Mouse (Mus musculus): ENCODE results near the gene P2rx1. TPM values are rescaled to one million over a fixed set of nuclear protein-coding genes. Genes with fewer than 3 reads are reported as not detected.

P2rx1 gene
- total RNA-seq, 2 experiments from 2014 or later = 0.85 to 1.2 TPM

DNA sequence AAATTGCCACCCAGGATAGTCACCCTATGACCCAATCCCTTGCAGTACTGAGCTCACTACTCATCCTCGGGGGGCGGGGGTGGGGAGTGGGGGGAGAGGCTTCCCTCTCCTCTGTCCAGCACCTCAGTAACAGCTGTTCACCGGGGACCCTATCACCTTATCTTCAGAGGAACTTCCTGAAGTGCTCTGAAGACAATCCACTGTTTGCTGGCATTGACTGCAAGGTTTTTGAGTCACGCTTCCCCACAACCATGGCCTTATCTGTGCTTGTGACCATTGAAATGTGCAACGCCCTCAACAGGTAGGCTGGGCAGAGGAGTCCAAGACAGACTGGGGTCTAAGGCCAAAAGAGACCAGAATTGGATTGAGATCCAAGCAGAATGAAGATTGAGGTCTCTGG, 11.1 kb upstream of the P2rx1 start:
- no peak for DNase-seq

DNA sequence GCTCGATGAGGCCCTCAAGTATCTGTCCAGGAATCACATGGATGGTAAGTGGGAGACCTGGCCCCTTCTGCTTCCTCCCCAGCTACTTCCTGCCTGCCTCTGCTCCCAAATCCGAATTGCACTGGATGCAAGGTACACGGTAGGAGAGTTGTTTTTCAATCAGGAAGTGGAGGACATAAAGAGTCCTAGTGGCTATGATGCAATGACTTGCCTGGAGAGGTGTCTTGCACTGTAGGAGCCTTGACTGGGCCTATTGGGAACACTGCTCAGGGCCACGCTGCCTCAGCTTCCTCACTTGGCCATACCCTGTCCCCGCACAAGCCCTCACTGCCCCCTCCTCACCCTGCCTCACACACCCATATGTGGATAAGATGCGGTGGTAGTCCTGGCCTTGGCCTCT, 9.9 kb upstream of the P2rx1 start:
- no peak for DNase-seq

DNA sequence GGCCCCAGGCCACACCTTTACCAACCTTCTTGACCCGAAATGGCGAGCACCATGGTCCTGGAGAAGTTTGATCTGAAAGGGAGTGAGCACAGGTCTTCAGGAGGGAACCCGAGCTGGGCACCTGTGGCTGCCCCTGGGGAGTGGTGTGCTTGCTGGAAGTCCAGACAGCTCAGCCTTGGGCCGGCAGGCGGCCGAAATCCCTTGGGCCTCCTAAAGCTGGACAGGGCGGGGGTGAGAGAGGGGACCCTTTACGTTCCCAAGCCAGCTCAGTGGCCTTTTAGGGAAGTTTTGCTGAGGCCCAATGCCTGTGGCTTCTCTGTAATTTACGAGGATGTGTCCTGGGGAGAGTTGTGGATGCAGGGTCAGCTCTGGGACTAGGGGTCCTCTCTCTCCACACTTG, 8.2 kb upstream of the P2rx1 start:
- no peak for DNase-seq

DNA sequence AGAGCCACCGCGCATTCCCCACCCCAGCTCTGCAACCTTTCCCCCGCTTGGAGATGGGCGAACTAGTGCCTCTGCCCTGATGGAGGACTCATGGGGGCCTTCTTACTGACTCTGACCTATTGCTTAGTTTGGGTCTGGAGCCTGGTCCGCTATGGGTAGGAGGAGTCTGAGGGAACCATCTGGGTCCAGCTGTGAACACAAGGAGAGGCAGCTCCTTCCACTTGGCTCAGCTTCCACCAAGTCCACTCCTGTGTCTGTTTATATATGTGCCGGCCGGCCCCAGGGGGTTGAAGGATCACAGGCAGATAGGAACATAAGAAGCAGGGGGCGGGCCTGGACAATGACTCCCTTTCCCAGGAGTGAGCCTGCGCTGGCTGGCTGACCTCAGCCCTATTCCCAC, 6.9 kb upstream of the P2rx1 start:
- DNase-seq = no peak

DNA sequence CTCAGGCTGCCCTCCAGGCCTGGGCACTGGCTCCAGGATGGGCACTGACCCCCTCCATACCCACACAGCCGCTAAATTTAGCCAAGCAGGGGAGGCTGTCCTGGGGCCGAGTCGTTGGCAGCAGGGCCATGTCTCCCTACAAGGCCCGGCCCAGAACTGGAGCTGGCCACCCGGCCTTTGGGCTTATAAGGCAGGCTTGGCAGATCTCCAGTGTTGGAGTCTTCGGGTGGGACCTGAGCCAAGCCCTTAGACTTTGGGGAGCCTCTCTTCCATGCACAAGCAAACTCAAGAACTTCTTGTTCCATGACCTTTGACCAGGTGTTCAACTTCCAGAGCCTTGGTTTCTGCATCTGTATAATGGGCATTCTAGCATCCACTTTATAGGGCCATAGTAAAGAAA, 2.6 kb upstream of the P2rx1 start:
- DNase-seq = no peak

DNA sequence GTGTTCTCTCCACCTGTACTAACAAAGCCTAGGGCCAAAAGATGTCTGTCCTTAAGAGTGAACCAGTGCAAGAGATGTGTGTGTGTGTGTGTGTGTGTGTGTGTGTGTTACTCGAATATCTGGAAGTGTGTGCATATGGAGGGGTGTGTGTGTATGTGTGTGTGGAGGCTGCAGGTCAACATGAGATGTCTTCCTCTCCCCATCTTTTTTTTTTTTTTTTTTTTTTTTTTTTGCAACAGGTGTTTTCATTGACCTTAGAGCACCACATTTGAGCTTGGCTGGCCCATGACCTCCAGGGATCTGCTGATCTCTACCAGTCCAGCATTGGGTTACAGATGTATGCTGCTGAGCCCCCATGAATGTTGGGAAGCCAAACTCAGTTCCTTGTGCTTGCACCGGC, 2.1 kb upstream of the P2rx1 start:
- DNase-seq = no peak

DNA sequence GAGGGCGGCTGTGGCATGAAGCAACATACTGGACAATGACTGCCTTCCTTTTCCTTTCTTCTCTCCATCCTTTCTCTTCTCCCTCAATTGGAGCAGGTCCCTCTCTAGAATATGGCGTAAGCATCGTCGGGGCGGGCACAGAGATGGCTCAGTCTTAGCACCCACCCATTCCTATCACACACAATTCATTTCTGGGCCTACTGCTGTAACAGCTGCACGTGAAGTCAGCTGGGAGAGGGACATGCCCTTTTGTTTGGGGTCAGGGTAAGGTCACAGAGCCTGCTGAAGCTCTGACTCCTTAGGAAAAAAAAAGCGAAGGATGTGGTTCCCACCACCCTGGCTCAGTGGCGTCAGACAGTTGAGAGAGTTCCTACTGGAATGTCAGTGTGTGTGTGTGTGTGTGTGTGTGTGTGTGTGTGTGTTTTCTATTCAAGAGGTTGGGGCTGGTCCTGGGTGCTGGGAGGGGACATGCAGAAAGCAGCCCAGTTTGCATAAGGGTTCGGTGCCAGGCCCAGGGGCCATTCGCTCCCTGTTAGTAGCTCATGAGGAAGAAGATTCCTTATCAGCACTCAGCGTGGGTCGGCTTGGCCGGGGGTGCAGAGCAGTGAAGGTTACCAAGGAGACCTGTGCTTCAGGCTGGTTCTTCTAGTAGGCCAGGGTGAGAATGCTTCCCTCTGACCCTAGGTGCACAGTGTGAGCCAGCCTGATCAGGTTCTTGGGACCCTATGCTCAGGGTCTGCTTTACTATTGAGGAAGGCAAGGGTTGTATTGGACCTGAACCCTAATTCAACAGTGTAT, 1.2 kb upstream of the P2rx1 start:
- no peak for DNase-seq

DNA sequence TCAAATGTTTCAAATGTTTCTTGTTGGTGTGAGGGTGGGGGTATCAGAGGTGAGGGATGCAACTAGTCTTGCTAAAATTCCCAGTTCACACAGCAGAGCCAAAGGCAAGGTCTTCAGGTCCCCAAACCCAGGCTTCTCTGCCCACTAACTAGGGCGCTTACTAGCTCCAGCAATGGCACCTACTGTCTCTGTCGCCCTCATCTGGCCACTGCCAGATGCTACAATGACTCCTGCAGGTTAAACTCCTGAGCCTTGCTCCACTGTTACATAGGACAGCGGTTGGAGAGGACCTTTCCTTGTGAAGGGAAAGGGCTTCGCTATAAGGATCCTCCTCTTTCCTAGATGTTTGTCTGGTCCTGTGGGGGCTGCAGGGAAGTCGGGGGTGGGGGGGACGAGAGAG, 2.1 kb downstream of the P2rx1 start:
- DNase-seq = peak; percentile 72

DNA sequence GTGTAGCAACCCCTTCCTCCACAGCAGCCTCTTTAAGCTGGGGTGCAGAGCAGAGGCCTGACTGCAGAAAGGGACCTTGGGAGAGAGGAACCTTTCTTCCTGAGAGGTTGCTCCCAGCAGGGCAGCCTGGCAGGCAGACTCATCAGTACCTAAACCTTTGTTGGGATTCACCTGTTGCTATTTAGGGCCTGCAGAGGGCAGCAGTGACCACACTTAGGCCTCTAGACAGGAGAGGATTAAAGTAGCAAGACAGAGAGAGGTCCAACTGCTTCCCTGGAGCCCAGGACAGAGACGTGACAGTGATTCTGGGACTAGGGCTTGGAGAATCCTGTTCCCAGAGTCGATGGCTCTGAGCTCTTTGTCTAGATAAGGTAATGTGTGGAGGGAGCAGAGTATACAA, 7.5 kb downstream of the P2rx1 start:
- DNase-seq = no peak

DNA sequence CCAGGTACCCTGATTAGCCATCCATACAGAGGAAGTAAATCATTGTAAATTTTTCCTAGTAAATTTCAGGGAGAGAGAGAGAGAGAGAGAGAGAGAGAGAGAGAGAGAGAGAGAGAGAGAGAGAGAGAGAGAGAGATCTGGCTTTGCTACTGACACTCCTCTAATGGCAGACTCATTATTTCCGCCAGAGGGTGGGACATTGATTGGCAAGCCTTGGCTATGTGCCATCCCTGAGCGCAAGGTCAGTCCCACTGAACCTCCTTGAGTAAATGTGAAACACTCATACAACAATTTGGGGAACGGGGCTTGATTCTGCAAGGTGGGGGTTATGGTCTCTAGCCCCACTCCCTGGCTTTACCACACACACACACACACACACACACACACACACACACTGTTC, 8.2 kb downstream of the P2rx1 start:
- no peak for DNase-seq

DNA sequence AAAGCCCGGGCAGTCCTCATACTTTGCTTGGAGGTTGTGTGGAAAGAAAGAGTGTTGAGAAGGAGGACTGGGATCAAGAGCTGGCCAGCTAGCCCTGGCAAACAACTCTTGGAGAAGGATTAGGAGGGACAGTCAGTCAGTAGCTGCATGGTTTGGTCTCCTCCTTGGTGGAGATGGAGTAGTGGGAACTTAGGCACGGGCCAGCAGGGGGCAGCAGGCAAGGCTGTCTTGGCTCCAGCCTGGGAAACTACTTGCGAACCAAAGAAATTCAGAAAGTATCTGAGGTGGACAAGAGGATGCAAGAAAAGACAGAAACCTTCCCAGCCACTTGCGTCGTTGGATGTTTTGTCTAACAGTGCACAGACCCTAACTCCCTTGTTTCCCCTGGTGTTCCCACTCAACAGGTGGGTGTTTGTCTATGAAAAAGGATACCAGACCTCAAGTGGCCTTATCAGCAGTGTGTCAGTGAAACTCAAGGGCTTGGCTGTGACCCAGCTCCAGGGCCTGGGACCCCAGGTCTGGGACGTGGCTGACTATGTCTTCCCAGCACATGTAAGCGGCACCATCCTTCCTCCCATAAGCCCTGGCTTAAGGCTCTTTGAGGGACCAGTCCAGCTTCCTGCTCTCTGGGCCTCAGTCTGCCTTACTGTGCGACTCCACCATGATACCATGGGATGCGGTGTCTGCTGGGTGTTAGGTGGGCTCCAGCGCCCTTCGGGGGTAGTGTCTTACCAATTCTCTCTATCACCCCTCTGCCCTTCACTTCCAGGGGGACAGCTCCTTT, 9.0 kb downstream of the P2rx1 start:
- peak; percentile 75 for DNase-seq

DNA sequence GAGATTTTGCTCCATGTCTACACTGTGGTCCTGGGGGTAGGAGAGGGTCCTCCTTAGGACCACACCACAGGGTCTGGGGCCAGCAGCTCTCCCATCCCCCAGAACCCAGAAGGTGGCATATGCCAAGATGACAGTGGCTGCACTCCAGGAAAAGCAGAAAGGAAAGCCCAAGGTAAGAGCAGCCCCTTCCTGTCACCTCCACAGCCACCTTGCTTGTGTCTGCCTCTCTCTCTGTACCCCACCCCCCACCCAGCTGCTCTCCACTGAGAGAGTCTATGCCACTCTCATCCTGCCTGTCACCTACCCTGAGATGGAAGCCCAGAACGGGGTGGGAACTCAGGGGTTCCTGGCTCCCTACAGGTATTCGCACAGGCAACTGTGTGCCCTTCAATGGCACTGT, 9.9 kb downstream of the P2rx1 start:
- DNase-seq = no peak

DNA sequence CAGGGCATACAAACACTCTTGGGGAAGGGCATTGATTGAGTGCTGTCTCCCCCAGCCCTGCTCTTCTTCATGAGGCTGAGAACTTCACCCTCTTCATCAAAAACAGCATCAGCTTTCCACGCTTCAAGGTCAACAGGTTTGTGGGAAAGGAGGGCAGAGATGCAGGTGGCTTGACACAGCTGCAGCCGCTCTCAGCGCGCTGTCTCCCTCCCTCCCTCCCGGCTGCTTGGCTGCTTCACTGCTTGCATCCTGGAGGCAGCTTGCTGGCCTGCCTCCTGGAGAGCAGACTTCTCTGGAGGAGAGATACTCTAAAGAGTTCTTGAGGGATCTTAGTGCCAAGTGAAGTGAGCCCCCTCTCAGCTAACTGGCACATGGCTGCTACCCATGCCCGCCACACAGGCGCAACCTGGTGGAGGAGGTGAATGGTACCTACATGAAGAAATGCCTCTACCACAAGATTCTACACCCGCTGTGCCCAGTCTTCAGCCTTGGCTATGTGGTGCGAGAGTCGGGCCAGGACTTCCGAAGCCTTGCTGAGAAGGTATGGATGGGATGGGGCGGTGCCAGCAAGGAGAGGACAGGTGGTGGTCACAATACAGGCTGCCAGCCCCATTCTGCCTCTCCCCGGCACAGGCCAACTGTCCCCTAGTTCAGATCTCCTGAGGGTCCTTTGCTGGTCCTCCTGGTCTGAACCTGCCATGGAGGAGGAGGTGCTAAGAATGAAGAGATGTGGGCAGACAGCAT, 10.8 kb downstream of the P2rx1 start:
- no peak for DNase-seq

DNA sequence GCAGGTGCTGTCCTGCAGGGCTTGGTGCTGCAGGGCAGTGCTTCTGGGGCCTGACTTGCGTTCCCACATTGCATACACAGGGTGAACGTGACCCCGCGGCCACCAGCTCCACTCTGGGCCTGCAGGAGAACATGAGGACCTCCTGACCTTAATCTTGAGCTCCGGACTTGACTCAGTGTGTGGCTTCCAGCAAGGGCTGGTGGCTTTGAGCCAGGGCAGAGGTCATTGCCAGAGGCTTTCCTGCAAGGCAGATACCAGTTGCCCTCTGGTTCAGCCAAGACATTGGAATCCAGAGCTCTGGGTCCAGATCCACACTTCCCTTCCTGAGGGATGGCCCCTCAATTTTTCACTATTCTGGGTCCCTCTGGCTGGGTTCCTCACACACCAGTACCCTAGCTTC, 15.1 kb downstream of the P2rx1 start:
- no peak for DNase-seq

DNA sequence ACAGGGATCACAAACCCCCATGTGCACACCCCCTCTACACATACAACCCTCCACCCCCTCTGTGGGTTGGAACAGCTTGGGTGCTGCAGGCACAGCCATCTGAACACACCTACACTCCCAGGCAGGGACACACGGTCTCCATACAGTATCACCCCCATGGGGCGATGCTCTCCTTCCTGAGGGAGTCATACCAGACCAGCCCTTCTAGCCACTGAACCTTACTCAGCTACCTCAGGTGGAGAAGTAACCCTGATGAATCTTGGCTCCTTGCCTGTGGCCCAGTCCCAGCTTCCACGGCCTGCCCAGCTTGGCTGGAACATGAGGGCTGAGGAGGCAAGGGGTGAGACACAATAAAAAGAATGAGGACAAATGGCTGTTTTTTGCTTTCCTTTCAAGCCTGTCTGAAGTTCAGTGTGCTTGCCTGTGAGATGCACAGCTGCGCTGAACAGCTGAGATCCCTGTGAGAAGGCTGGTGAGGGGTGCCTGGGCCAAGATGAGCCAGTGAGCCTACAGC, 16.0 kb downstream of the P2rx1 start:
- DNase-seq = no peak

DNA sequence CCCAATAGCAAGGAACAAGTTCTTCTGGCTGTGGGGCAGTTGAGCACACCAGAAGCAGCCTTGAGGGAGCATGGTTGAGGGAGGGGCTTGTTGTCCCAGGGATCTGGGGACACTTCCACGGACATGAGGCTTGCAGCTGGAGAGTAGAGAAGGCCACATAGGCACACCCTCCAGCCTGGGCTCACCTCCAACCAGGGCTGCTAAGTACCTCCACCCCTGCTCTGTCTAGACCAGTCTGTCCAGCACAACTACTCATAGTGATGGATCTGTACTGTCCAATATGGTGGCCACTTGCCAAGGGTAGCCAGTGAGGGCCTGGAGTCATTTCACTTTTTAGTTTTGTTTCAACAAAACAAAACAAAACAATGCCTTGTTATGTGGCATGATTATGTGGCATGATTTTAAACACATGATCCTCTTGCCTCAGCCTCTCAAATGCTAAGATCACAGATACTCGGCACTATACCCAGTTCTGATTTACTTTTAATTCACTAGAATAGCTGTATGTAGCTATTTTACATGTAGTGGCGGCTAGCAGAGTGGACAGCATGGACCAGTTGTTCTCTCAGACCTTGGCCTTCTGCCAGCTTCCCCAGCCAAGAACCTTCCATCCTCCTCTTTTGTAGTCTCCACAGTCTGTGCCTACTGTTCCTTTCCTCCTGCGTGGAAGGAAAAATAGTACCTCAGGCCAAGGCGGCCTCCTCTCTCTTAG, 16.6 kb downstream of the P2rx1 start:
- DNase-seq = peak; percentile 65

DNA sequence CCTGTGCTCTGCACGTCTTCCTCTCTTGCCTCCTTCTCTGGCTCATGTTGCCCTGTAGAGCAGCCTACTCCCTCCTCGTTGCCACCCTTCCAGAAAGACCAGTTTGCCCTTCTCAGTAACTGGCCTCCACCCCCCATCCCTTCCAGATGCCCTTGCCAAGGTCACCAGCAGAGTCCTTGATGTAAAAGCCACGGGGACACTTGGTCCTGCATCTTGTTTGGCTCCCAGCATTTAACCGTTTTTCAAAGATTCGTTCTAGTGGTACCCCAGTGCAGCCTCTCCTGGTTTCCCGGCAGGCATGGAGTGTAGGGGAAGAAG, 17.2 kb downstream of the P2rx1 start:
- DNase-seq = no peak

DNA sequence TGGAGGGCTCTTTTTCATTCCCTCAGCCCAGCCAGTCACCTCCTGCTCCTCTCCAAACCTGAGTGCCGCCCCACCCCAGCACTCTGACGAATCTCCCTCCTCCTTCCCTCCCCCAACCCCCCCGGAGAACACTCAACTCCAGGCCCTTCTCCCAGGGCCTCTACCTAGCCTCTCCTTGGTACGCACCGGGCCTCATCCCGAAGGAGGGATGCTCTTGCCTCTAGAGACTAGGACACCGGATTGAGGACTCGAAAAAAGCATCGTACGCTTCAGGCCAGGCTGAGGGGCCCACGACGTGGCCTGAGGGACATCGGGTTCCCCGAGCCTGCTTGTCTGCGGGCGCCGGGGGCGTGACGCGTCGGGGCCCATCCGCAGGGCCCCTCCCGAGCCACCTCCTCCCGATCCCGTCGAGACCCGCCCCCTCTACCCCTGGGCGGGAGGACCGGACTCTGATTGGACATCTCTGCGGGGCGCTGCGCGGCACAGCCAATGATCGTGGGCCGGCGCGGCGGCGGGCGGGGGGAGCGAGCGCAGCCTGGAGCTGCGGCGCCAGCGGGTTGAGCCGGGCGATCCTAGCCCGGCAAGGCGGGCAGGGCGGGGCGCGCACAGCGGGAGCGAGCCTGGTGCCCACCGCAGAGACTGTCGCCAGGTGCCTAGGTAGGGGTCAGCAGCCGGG, 19.7 kb downstream of the P2rx1 start, which contains the start of gene Camkk1:
Camkk1 (plus strand) TSS at position 538 of the 676 bp plus-strand sequence.
- peak; percentile 90 for DNase-seq

DNA sequence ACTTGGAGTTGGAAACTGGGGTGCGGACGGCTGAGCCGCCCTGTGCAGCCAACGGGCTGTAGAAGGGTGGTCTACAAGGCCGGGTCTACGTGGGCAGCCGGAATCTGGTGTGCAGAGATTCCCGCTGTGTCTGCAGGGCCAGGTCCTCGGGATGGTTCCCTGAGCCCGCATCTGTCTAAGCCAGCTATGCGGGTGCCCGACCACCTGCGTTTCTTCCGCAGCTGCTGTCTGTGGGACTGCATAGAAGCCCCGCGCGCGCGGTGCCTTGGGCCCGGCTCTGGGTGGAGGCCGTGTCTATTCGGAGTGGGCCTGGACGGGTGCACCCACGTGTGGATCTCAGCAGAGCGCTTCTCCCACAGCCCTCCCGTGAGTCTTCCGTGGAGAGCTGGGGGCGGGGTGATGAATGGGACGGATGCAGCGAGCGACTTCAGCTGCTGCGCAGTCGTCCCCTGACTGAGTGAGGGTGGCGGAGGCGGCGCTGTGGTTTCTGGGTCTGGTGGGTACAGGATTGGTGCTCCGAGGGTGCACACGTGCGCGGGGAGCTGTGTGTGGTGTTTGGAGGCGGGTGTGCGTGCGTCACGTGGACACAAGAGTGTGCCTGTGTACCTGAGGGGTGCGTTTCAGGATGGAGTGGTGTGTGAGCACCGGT, 20.4 kb downstream of the P2rx1 start:
- peak; percentile 43 for DNase-seq

DNA sequence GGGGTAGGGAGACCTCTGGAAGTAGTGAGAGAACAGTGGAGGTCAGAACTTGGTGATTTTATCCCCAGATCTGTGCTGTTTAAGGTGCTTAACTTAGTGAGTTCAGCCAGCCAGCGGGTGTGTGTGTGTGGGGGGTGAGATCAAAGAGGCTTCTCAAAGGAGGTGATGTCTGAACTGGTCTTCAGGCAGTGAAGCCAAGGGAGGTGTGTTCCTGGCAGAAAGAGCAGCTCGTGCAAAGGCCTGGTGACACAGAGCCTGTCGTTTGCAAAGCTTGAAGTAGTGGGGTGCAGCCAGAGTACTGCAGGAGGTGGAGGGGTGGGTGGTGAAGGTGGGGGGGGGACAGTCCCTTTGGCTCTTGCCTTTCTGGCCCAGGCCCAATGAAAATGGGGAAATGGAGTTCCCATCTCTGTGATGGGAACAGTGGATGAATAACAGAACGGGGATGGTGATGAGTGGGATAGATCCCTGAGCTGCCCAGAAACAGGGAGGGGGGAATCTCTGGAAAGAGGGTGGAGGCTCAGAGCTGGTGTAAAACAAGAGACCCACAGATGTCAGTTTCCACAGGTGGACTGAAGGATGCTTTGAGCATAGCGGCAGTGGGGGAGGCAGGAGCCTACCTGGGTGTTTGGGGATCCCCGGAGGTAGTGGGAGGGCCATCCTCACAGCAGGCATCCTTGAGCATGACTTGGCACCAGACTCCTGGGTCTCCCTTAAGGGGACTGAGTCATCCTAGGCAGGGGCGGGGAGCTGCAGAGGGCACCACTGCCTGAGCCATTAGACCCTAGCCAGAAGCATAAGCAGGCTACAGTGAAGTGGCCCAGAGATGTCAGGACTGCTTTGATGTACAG, 22.3 kb downstream of the P2rx1 start:
- DNase-seq = no peak

Measured in gastrocnemius, postnatal 10 days (tissue).